Mouse (Mus musculus) CH12.LX (cell line): ENCODE measurements around the gene Disp3. TPM values are rescaled to one million over a fixed set of nuclear protein-coding genes. Genes with fewer than 3 reads are reported as not detected.

Experiments used
- DNase-seq: peaks from one replicate; pipeline ENCODE4 v3.0.0-alpha.2; 2013; ENCODE audit errors: extremely low read depth
- H3K27ac ChIP-seq: 2 replicates; pipeline ENCODE4 v1.5.1; 2012; ENCODE audit warnings: low read depth, mild to moderate bottlenecking, control low read depth, moderate library complexity; ENCODE audit not compliant: insufficient read depth
- H3K27me3 ChIP-seq: replicated peaks from 2 replicates; pipeline ENCODE3; 2012; ENCODE audit warnings: inconsistent platforms
- H3K36me3 ChIP-seq, 2 experiments: replicated peaks in 1 of 2; 2 replicates each; pipeline versions ENCODE3 to v1.6.1; 2012; ENCODE audit warnings: inconsistent platforms in 1 of 2, low read length in 1 of 2, mild to moderate bottlenecking in 1 of 2, mixed read lengths in 1 of 2, moderate library complexity in 1 of 2; ENCODE audit not compliant: control insufficient read depth in 1 of 2, insufficient read depth in 1 of 2
- H3K4me1 ChIP-seq, 2 experiments: 2 replicates each; pipeline ENCODE4 v1.6.1; 2012; ENCODE audit warnings: inconsistent platforms in 1 of 2, moderate library complexity in 1 of 2; ENCODE audit not compliant: insufficient read depth in 2 of 2, control insufficient read depth in 1 of 2
- H3K4me2 ChIP-seq: 2 replicates; pipeline ENCODE4 v1.6.1; 2012; ENCODE audit warnings: low read depth, mild to moderate bottlenecking, control low read depth; ENCODE audit not compliant: poor library complexity, insufficient read depth, severe bottlenecking
- H3K4me3 ChIP-seq, 3 experiments: fragments of 150-350 bp in 1 of 3; sonication (generic) in 1 of 3; replicated peaks in 1 of 3; 2 replicates each; pipeline versions ENCODE3 to v1.5.1; 2011 to 2012; ENCODE audit warnings: low read depth in 2 of 3, low read length in 2 of 3, mild to moderate bottlenecking in 2 of 3, moderate library complexity in 2 of 3, control low read depth in 1 of 3, improper control_type of control experiment in 1 of 3, inconsistent platforms in 1 of 3, mixed read lengths in 1 of 3; ENCODE audit not compliant: poor library complexity in 1 of 3
- H3K79me2 ChIP-seq: replicated peaks from 2 replicates; pipeline ENCODE4 v1.6.1; 2012; ENCODE audit warnings: mild to moderate bottlenecking, moderate library complexity; ENCODE audit not compliant: control insufficient read depth, poor library complexity, insufficient read depth, severe bottlenecking; ENCODE audit errors: extremely low read depth
- H3K9ac ChIP-seq: 2 replicates; pipeline ENCODE4 v1.6.1; 2012; ENCODE audit warnings: low read depth, mild to moderate bottlenecking, control low read depth, moderate library complexity; ENCODE audit not compliant: insufficient read depth
- H3K9me3 ChIP-seq: replicated peaks from 2 replicates; pipeline ENCODE3; 2012; ENCODE audit warnings: low read length, inconsistent platforms, mixed read lengths
- CHD1 ChIP-seq: IDR thresholded peaks from 2 replicates; pipeline ENCODE4 v1.6.1; 2012; ENCODE audit warnings: low read depth, low read length, improper control_type of control experiment, inconsistent platforms
- CTCF ChIP-seq, 2 experiments: IDR thresholded peaks in 1 of 2; conservative IDR thresholded peaks in 1 of 2; 2 replicates each; pipeline ENCODE4 v1.5.1; 2011 to 2012; ENCODE audit warnings: low read depth in 2 of 2, low read length in 2 of 2, improper control_type of control experiment in 1 of 2, inconsistent platforms in 1 of 2, mild to moderate bottlenecking in 1 of 2, moderate library complexity in 1 of 2
- E2F4 ChIP-seq: IDR thresholded peaks from 2 replicates; pipeline ENCODE4 v1.6.1; 2011; ENCODE audit warnings: low read depth, low read length, improper control_type of control experiment; ENCODE audit not compliant: insufficient replicate concordance
- EP300 ChIP-seq: IDR thresholded peaks from 2 replicates; pipeline ENCODE4 v1.6.1; 2011; ENCODE audit warnings: low read length, improper control_type of control experiment
- ETS1 ChIP-seq: conservative IDR thresholded peaks from 2 replicates; pipeline ENCODE4 v1.6.1; 2012; ENCODE audit warnings: low read depth, mild to moderate bottlenecking, inconsistent platforms, low read length, improper control_type of control experiment, moderate library complexity
- GABPA ChIP-seq: IDR thresholded peaks from 2 replicates; pipeline ENCODE4 v1.6.1; 2012; ENCODE audit warnings: low read depth, low read length, improper control_type of control experiment, inconsistent platforms; ENCODE audit not compliant: insufficient replicate concordance
- HCFC1 ChIP-seq: IDR thresholded peaks from 2 replicates; pipeline ENCODE4 v1.6.1; 2012; ENCODE audit warnings: low read depth, mild to moderate bottlenecking, inconsistent platforms, low read length, improper control_type of control experiment
- IRF4 ChIP-seq: IDR thresholded peaks from 2 replicates; pipeline ENCODE4 v1.6.1; 2014; ENCODE audit warnings: low read depth, mild to moderate bottlenecking, inconsistent platforms, low read length, improper control_type of control experiment
- JUN ChIP-seq: IDR thresholded peaks from 2 replicates; pipeline ENCODE4 v1.6.1; 2011; ENCODE audit warnings: low read depth, mild to moderate bottlenecking, low read length, improper control_type of control experiment, moderate library complexity; ENCODE audit not compliant: insufficient read depth
- JUND ChIP-seq: conservative IDR thresholded peaks from 2 replicates; pipeline ENCODE4 v1.6.1; 2011; ENCODE audit warnings: low read depth, low read length, improper control_type of control experiment
- KAT2A ChIP-seq: IDR thresholded peaks from 2 replicates; pipeline ENCODE4 v1.6.1; 2012; ENCODE audit warnings: low read length, improper control_type of control experiment, inconsistent platforms; ENCODE audit not compliant: insufficient replicate concordance
- MAFK ChIP-seq: IDR thresholded peaks from 2 replicates; pipeline ENCODE4 v1.6.1; 2011; ENCODE audit warnings: low read length, improper control_type of control experiment; ENCODE audit not compliant: insufficient replicate concordance
- MAX ChIP-seq: IDR thresholded peaks from 2 replicates; pipeline ENCODE4 v1.6.1; 2011; ENCODE audit warnings: low read length, improper control_type of control experiment
- MAZ ChIP-seq: IDR thresholded peaks from 2 replicates; pipeline ENCODE4 v1.6.1; 2012; ENCODE audit warnings: low read depth, mild to moderate bottlenecking, inconsistent platforms, low read length, improper control_type of control experiment, moderate library complexity
- MXI1 ChIP-seq: IDR thresholded peaks from 2 replicates; pipeline ENCODE4 v1.6.1; 2011; ENCODE audit warnings: mild to moderate bottlenecking, low read depth, low read length, improper control_type of control experiment
- MYC ChIP-seq: IDR thresholded peaks from 2 replicates; pipeline ENCODE4 v1.6.1; 2011; ENCODE audit warnings: low read depth, mild to moderate bottlenecking, improper control_type of control experiment, low read length
- NRF1 ChIP-seq: IDR thresholded peaks from 2 replicates; pipeline ENCODE4 v1.6.1; 2014; ENCODE audit warnings: low read depth, mild to moderate bottlenecking, inconsistent platforms, low read length, improper control_type of control experiment, moderate library complexity
- POLR2AphosphoS2 ChIP-seq: IDR thresholded peaks from 2 replicates; pipeline ENCODE4 v1.6.1; 2011; ENCODE audit warnings: low read depth, low read length, improper control_type of control experiment
- RAD21 ChIP-seq: IDR thresholded peaks from 2 replicates; pipeline ENCODE4 v1.6.1; 2011; ENCODE audit warnings: low read depth, mild to moderate bottlenecking, low read length, improper control_type of control experiment, moderate library complexity
- RCOR1 ChIP-seq: conservative IDR thresholded peaks from 2 replicates; pipeline ENCODE4 v1.6.1; 2012; ENCODE audit warnings: low read depth, mild to moderate bottlenecking, inconsistent platforms, low read length, improper control_type of control experiment
- SMC3 ChIP-seq: IDR thresholded peaks from 2 replicates; pipeline ENCODE4 v1.6.1; 2011; ENCODE audit warnings: low read depth, low read length, improper control_type of control experiment
- TBP ChIP-seq: conservative IDR thresholded peaks from 2 replicates; pipeline ENCODE4 v1.6.1; 2011; ENCODE audit warnings: low read depth, low read length, improper control_type of control experiment
- TCF12 ChIP-seq: IDR thresholded peaks from 2 replicates; pipeline ENCODE4 v1.6.1; 2014; ENCODE audit warnings: low read depth, mild to moderate bottlenecking, inconsistent platforms, low read length, improper control_type of control experiment
- ZC3H11A ChIP-seq: IDR thresholded peaks from 2 replicates; pipeline ENCODE4 v1.6.1; 2012; ENCODE audit warnings: low read depth, mild to moderate bottlenecking, inconsistent platforms, low read length, improper control_type of control experiment
- ZKSCAN1 ChIP-seq: IDR thresholded peaks from 2 replicates; pipeline ENCODE4 v1.6.1; 2012; ENCODE audit warnings: low read depth, inconsistent platforms, low read length, improper control_type of control experiment, borderline replicate concordance
- ZNF384 ChIP-seq: IDR thresholded peaks from 2 replicates; pipeline ENCODE4 v1.6.1; 2012; ENCODE audit warnings: low read depth, low read length, improper control_type of control experiment, inconsistent platforms
- dilution Hi-C: fragments of 300-500 bp; cut with MboI; formaldehyde crosslinking; loops from 2 replicates; pipeline ENCODE4 v1.14.3; 2020; ENCODE audit warnings: low sequenced_read_pairs; ENCODE audit not compliant: extremely low pct_unique_long_range_greater_than_20kb, extremely low pct_ligation_motif_present
- in situ Hi-C: fragments of 300-500 bp; cut with MboI; formaldehyde crosslinking; loops from 3 replicates; pipeline ENCODE4 v1.14.3; 2019; ENCODE audit warnings: low sequenced_read_pairs, low pct_ligation_motif_present, low pct_unique_long_range_greater_than_20kb, mixed read lengths
- polyA plus RNA-seq: library from polyadenylated mRNA; unstranded; fragments of >175 nt; gene quantifications from 2 replicates; pipeline ENCODE4 v1.2.1, GENCODE M21; 2012; ENCODE audit warnings: low read depth; ENCODE audit not compliant: insufficient read length
- total RNA-seq, 2 experiments: library from RNA; depleted of rRNA; stranded (reverse); fragments of 300-350 nt in 1 of 2; fragments of >200 nt in 1 of 2; gene quantifications; 2 replicates each; pipeline ENCODE4 v1.2.3; 2012 to 2014

Gene Disp3
- total and polyA plus RNA-seq, 3 experiments: not detected

- Histone ChIP-seq H3K79me2 (no peaks in the 10 kb centered on the region), H3K4me1 (no peaks in the 10 kb centered on the region), H3K4me3 (no peak overlapping the region), H3K27ac (no peak overlapping the region), H3K36me3 (no peaks in the 10 kb centered on the region), H3K9me3 (no peaks in the 10 kb centered on the region), H3K27me3 (peaks cover 41% of the 10 kb centered on the region), H3K4me2 (no peak overlapping the region), H3K9ac (no peak overlapping the region)
- no peak for DNase-seq
- in situ Hi-C loops (no loop called here), dilution Hi-C loops (no loop called here)
- TF ChIP-seq TCF12: no peak
- TF ChIP-seq KAT2A: no peak
- TF ChIP-seq CHD1: no peak
- TF ChIP-seq CTCF (conservative IDR thresholded peaks at IDR 0.05 in 1 of 2, IDR thresholded peaks at IDR 0.05 in 1 of 2; ENCODE audit: low read depth in 2 of 2, low read length in 2 of 2): no peak
- TF ChIP-seq HCFC1: no peak
- TF ChIP-seq RAD21: no peak
- no peak for TF ChIP-seq ZNF384
- TF ChIP-seq JUND: no peak
- no peak for TF ChIP-seq ZKSCAN1
- TF ChIP-seq TBP: no peak
- no peak for TF ChIP-seq MAX
- TF ChIP-seq IRF4: no peak
- TF ChIP-seq E2F4: no peak
- TF ChIP-seq EP300: no peak
- TF ChIP-seq MXI1: no peak
- no peak for TF ChIP-seq NRF1
Measured at GRCm38 (mm10) chr4:148286226-148287031, 1.3 kb downstream of the Disp3 start.

DNA sequence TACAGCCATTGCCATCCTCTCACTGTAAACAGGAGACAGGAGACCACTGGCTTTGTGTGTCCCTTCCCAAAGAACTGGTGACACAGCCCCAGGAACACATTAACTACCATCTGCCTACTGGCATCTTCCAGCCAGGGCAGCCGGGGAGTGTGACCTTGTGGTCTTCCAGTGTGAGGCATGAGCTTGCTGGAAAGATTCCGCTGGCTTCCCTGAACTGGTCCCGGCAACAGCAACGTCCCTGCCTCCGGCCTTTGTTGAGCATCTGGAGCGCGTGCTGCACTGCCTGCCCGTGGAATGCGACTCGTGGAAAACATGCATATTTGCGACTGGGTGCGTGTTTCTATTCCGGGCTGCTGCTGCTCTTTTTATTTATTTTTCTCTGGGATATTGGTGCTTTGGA is 3.5 kb downstream of the Disp3 start:
- no peak for DNase-seq
- TF ChIP-seq SMC3 (no peak), MAX (no peak), NRF1 (no peak), GABPA (no peak), MYC (no peak), RCOR1 (no peak), MXI1 (no peak), MAZ (no peak), CHD1 (no peak), JUN (no peak), ETS1 (no peak), POLR2AphosphoS2 (no peak), TBP (no peak), MAFK (no peak), ZC3H11A (no peak), ZNF384 (no peak)

More for the DNA sequence above, 3.5 kb downstream of the Disp3 start:
- dilution Hi-C loops: no loop called here
- H3K79me2 ChIP-seq: no peaks in the 10 kb centered on the region
- no peaks in the 10 kb centered on the region for H3K9me3 ChIP-seq
- in situ Hi-C loops: no loop called here
- no peak overlapping the region for H3K4me2 ChIP-seq
- H3K27me3 ChIP-seq: peaks cover 42% of the 10 kb centered on the region
- no peak overlapping the region for H3K27ac ChIP-seq
- no peaks in the 10 kb centered on the region for H3K36me3 ChIP-seq
- no peak overlapping the region for H3K9ac ChIP-seq
- H3K4me3 ChIP-seq: no peak overlapping the region
- H3K4me1 ChIP-seq: no peaks in the 10 kb centered on the region
